Mouse (Mus musculus) thymus, postnatal 0 days (tissue): Measurements from ENCODE around the gene Fam163a. TPM values are rescaled to one million over a fixed set of nuclear protein-coding genes. Genes with fewer than 3 reads are reported as not detected.

Experiments used
- DNase-seq: peaks from one replicate; pipeline ENCODE4 v3.0.0-alpha.2; 2015; ENCODE audit warnings: low spot score
- polyA plus RNA-seq: library from polyadenylated mRNA; unstranded; fragments of >200 nt; fragmentation: Nextera tagmentation; extraction: Ambion mirVana; gene quantifications from 2 replicates; pipeline ENCODE4 v1.2.1, GENCODE M21; 2015

Fam163a gene
- polyA plus RNA-seq, 1 experiment from 2014 or later = 0.31 TPM

- DNase-seq = no peak
Observed at GRCm38 (mm10) chr1:156202661-156203060, 2.2 kb downstream of the Fam163a start.

- no peak for DNase-seq
Observed at GRCm38 (mm10) chr1:156201069-156201468, 3.8 kb downstream of the Fam163a start.

DNA sequence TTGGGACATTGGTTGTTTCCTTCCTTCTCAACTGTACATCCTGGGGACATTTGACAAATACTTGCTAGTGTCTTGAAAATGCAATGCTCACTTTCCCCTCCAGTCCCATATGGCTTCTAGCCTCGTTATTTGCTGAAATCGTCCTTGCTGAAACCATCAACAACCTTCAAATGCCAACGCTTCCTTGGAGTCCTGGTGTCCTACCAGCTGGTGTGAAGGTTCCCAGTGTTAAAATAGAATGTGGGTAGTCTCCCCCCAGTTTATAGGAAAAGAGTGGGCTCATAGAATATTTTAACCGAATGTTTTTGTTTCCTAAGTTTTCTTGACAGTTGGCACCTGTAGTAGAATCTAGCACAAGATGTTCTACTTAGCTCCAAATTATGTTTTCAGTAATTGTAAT, 7.2 kb downstream of the Fam163a start:
- no peak for DNase-seq

GRCm38 (mm10) chr1:156193292-156193691, 11.5 kb downstream of the Fam163a start:
- no peak for DNase-seq

GRCm38 (mm10) chr1:156192853-156193252, 12.0 kb downstream of the Fam163a start:
- DNase-seq = no peak

DNA sequence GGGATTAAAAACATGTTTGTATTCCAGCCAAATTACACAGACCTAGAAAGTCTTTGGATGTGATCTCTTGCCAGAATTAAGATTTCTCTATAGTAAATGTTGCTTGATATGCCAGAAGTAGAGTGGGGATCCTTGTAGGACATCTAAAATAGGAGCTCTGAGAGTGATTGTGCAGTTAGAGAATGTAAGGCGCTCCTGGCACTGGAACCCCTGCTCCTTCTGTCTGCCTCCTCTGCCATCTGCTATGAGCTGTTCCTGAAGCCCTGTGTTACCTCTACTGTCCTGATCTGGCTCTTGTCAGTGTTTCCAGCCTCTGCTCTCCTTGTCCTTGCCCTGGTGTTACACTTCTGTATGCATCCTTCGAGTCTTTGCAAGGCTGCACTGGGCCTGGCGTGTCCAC, 18.2 kb downstream of the Fam163a start:
- no peak for DNase-seq

- DNase-seq = no peak
Observed at GRCm38 (mm10) chr1:156184158-156184571, 20.7 kb downstream of the Fam163a start.

DNA sequence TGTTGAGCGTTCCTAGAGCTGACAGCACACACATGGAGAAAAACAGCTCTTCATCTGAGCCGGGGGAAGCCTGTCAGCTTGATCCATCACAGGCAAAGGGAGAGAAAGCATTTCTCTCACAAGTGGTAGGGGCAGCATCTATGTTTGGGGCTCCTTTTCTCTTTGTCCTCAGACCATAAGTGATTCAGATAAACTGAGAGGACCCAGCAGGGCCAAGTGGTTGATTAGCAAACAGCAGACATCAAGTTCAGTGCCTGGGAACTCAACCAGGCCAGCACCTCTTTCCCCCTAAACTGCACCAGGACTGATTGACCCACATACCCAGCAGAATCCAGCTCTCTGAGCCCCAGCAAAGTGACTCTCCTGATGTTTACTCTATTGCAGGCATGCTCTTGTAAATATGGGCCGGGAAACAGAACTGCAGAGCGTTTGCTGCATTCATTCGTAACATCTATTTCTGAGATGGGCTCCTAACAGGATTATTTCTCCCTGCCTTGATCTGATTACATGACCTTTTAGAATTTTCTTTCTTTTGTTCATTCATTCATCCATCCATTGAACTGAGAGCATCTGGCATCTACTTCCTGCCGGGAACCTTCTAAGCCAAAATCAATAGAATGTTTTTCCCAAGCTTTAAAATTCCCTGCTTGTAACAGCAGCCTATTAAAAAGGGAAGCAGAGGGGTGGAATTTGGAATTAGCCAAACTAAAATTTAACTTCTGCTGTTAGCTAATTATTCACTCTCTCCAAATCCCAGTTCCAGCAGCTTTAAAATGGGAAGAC, 21.5 kb downstream of the Fam163a start:
- DNase-seq = no peak

GRCm38 (mm10) chr1:156179875-156180274, 25.0 kb downstream of the Fam163a start:
- no peak for DNase-seq

- DNase-seq = no peak
Observed at GRCm38 (mm10) chr1:156168737-156169136, 36.1 kb downstream of the Fam163a start.

GRCm38 (mm10) chr1:156116770-156117169, 88.1 kb downstream of the Fam163a start:
- no peak for DNase-seq

GRCm38 (mm10) chr1:156113884-156114499, 90.8 kb downstream of the Fam163a start:
- no peak for DNase-seq

DNA sequence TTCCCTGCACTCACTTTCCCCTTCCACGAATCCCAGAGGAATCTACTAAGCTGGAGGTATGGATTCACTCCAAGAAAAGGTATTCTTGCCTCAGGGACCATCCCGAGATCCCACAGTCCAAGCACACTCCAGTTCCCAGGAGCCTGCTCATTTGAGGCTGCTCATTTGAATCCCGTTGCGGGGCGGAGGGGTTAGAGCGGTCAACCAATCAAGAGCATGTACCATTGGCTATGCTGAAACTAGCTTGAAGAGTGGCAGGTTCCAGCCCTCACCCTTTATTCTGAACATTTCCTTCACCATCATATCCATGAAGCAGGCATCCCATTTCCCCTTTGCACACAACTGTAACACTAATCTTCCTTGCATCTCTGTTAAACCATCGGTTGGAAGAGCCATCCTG, 92.7 kb downstream of the Fam163a start:
- DNase-seq = no peak

- DNase-seq = no peak
Observed at GRCm38 (mm10) chr1:156111728-156112127, 93.1 kb downstream of the Fam163a start.

DNA sequence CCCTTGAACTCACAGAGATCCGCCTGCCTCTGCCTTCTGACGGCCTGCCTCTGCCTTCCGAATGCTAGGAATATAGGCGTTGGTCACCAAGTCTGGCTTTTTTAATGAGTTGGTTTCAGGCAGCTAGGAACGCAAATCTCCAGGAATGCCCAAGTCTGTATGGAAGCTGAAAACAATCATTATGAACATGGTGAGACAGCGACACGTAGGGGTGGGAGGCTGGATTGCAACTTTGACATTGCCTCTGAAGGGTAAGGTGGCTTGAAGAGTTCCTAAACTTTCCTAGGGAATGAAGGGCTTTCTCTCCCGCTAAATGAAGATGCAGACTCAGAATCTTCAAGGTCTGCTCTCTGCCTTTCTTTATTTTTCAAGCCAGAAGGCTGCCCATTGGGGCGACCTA, 93.7 kb downstream of the Fam163a start:
- DNase-seq = no peak

GRCm38 (mm10) chr1:156108400-156108799, 96.4 kb downstream of the Fam163a start:
- DNase-seq = no peak

GRCm38 (mm10) chr1:156107424-156107823, 97.4 kb downstream of the Fam163a start:
- no peak for DNase-seq

- DNase-seq = no peak
Observed at GRCm38 (mm10) chr1:156105381-156105780, 99.4 kb downstream of the Fam163a start.

GRCm38 (mm10) chr1:156103763-156104162, 101.1 kb downstream of the Fam163a start:
- DNase-seq = no peak

DNA sequence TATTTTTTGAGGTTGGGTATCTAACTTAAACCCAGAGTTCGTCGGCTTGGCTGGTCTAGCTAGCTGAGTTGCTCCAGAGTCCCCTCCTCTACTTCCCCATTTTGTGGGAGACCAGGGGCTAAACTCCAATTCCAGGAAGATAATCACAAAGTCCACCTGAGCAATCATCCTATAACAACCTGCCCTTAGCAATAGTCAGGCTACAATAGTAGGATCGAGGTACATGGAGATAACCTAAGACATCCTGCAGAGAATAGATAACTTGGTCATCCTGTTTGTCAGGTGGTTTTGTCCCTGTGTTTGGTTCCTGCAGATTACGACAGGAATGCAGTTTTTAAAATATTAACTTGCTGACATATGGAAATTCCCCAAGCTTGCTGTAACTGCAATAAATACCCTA, 113.0 kb downstream of the Fam163a start:
- DNase-seq = no peak

DNA sequence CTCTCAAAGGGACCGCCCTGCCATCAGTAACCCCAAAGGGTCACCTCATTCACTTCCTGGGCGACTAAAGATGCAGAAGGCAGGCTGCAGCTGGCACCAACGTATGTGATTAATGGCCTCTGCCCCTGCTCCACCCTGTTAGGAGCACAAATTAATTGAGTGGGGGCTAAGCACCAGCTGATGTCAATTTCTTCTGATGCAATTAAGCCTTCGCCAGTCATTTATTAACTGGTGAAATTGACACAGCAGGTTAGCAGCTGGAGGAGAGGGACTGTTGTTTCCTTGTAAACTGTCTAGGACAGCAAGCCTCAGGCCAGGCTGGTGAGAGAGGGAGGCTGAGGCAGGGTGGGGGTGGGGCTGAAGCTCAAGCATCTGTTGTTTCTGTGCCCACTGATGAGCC, 114.8 kb downstream of the Fam163a start:
- DNase-seq = peak; percentile 44

GRCm38 (mm10) chr1:156089561-156089960, 115.3 kb downstream of the Fam163a start:
- peak; percentile 42 for DNase-seq

GRCm38 (mm10) chr1:156087586-156087985, 117.2 kb downstream of the Fam163a start:
- peak; percentile 54 for DNase-seq
